ENCODE assay signal across 1 mouse cellular context in genomic region chr1:36492416-36493139, GRCm38 (mm10).
TF ChIP-seq lines count a peak whose summit lies in the region.

No protein-coding gene starts in this region.

TF ChIP-seq in C2C12, 6 proteins besides CTCF, POLR2A, EP300 and RAD21:
- no peak for TF ChIP-seq MAX (IDR thresholded peaks at IDR 0.05)
- no peak for TF ChIP-seq CEBPB (IDR thresholded peaks at IDR 0.05; ENCODE audit: low read depth)
- TF ChIP-seq USF1 (IDR thresholded peaks at IDR 0.05; ENCODE audit: low read depth): no peak
- TF ChIP-seq MYOD1 (IDR thresholded peaks at IDR 0.05; ENCODE audit: control insufficient read depth, insufficient read length, low read depth): no peak
- no peak for TF ChIP-seq FOSL1 (IDR thresholded peaks at IDR 0.05; ENCODE audit: insufficient read depth, low read length, poor library complexity, severe bottlenecking)
